Mouse (Mus musculus) MEL (cell line): ENCODE measurements around the gene Gm3727.
"Not testable (repeated sequence)": the region's sequence is repeated elsewhere in the genome, so short reads cannot be mapped to it uniquely, and the experiment has no call there.

Experiments
- CHD1 ChIP-seq: IDR thresholded peaks from 2 replicates; pipeline ENCODE4 v1.6.1; 2012; ENCODE audit warnings: low read depth, mild to moderate bottlenecking, inconsistent platforms, low read length, improper control_type of control experiment
- CHD2 ChIP-seq: IDR thresholded peaks from 2 replicates; pipeline ENCODE4 v1.6.1; 2011; ENCODE audit warnings: low read length, improper control_type of control experiment
- CTCF ChIP-seq, 3 experiments: IDR thresholded peaks in 2 of 3; conservative IDR thresholded peaks in 1 of 3; 2 replicates each; pipeline ENCODE4 v1.5.1; 2011 to 2012; ENCODE audit warnings: low read length in 3 of 3, low read depth in 2 of 3, mild to moderate bottlenecking in 2 of 3, improper control_type of control experiment in 1 of 3, inconsistent platforms in 1 of 3, mixed read lengths in 1 of 3, moderate library complexity in 1 of 3; ENCODE audit not compliant: control insufficient read depth in 1 of 3, insufficient read depth in 1 of 3, poor library complexity in 1 of 3, severe bottlenecking in 1 of 3
- ELF1 ChIP-seq: IDR thresholded peaks from 2 replicates; pipeline ENCODE4 v1.6.1; 2014; ENCODE audit warnings: low read depth, mild to moderate bottlenecking, inconsistent platforms, low read length, improper control_type of control experiment, moderate library complexity
- MAZ ChIP-seq: IDR thresholded peaks from 2 replicates; pipeline ENCODE4 v1.6.1; 2012; ENCODE audit warnings: low read depth, mild to moderate bottlenecking, inconsistent platforms, low read length, improper control_type of control experiment
- POLR2A ChIP-seq, 2 experiments: IDR thresholded peaks; 2 replicates each; pipeline ENCODE4 v1.6.1; 2011 to 2012; ENCODE audit warnings: low read length in 2 of 2, mild to moderate bottlenecking in 2 of 2, control low read depth in 1 of 2, improper control_type of control experiment in 1 of 2, low read depth in 1 of 2, moderate library complexity in 1 of 2; ENCODE audit not compliant: control insufficient read depth in 1 of 2, insufficient read depth in 1 of 2, poor library complexity in 1 of 2
- POLR2AphosphoS2 ChIP-seq: IDR thresholded peaks from 2 replicates; pipeline ENCODE4 v1.6.1; 2011; ENCODE audit warnings: low read length, improper control_type of control experiment
- RAD21 ChIP-seq: IDR thresholded peaks from 2 replicates; pipeline ENCODE4 v1.6.1; 2011; ENCODE audit warnings: mild to moderate bottlenecking, low read depth, low read length, improper control_type of control experiment
- TAL1 ChIP-seq: IDR thresholded peaks from 2 replicates; pipeline ENCODE4 v1.6.1; 2012; ENCODE audit warnings: mild to moderate bottlenecking, inconsistent platforms, low read length, moderate library complexity, mixed read lengths
- TBP ChIP-seq: IDR thresholded peaks from 2 replicates; pipeline ENCODE4 v1.8.0; 2011; ENCODE audit warnings: low read depth, low read length, improper control_type of control experiment

GRCm38 (mm10) chr14:7243498-7243897 lies 21.0 kb downstream of the Gm3727 start:
- TF ChIP-seq TBP; ELF1; TAL1; CHD2; CTCF (IDR thresholded peaks at IDR 0.05 in 2 of 3, conservative IDR thresholded peaks at IDR 0.05 in 1 of 3; ENCODE audit: control insufficient read depth in 1 of 3, insufficient read depth in 1 of 3, low read depth in 2 of 3, low read length in 3 of 3, poor library complexity in 1 of 3, severe bottlenecking in 1 of 3); RAD21; MAZ; CHD1; POLR2A (IDR thresholded peaks at IDR 0.05; ENCODE audit: control insufficient read depth in 1 of 2, insufficient read depth in 1 of 2, low read depth in 1 of 2, low read length in 2 of 2, poor library complexity in 1 of 2); POLR2AphosphoS2: not testable (repeated sequence)
